Mouse (Mus musculus) cerebellum, adult 9-11 months (tissue): ENCODE data around the gene Rufy4.

Experiments used
- DNase-seq: peaks from one replicate; pipeline ENCODE4 v3.0.0; 2022

The Rufy4 gene

DNA sequence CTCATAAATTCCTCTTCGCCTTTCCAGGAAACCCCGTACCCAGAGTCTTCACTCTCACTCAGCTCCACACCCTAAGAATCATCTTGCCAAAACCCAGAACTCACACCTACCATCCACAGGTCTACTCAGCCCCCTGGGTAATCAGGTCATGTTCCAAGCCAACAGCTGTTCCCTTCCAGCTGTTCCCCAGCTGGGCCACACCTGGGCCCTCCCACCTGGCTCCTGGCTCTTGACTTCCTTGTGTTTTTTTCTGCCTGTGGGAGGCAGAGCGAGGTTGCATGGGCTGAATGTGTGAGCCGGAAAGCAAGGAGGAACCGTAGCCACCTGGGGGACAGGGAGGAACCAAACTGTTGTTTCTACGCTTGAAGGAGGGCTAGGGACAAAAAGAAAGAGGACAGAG, 19.1 kb upstream of the Rufy4 start:
- DNase-seq: no peak

DNA sequence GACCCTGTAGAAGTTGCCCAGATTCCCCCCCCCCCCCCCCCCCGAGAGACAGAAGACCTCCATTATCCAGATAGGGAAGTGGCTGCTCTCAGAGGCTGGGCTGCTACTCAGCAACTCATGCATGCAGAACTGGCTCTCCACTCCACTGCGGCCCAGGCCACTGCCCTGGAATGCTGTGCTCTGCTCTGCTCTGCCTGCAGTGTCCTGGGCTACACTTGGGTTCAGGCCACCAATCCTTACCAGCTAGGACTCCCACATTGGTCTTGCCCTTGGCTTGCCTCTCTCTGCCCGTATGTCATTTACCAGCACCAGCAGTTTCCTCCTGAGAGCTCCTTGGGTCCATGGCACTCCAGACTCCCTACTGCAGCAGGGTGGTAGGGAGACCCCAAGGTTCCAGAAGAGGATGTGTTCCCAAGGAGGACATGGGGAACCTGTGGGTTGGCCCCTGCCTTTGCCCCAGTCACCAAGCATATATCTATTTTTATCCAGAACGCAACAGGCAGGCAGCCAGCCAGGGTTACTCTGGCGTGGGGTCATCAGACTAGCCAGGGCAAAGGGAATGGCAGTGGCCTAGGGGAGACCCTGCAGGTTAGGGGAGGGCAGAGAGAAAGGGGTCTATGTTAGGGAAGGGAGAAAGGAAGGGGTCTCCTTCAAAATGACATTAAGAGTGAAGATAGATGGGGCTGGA, 17.3 kb upstream of the Rufy4 start:
- no peak for DNase-seq

GRCm38 (mm10) chr1:74109670-74110069, 15.7 kb upstream of the Rufy4 start:
- DNase-seq: no peak

- DNase-seq: no peak
Observed at GRCm38 (mm10) chr1:74110932-74111695, 14.2 kb upstream of the Rufy4 start.

DNA sequence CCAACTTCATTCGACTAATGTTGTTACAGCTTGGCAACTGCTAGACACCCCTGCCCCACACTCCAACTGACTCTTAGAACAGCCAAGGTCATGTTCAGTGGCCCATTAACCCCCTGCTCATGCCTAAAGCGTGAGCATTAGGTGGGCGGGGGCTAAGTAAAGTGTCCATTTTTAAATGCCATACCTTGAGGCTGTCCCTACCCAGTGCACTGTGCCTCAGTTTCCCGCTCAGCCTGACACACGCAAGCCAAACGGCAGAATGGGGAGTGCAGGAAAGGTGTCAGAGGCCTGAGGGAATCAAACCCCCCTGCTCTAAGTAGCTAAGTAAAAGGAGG, 13.7 kb upstream of the Rufy4 start:
- DNase-seq: no peak

DNA sequence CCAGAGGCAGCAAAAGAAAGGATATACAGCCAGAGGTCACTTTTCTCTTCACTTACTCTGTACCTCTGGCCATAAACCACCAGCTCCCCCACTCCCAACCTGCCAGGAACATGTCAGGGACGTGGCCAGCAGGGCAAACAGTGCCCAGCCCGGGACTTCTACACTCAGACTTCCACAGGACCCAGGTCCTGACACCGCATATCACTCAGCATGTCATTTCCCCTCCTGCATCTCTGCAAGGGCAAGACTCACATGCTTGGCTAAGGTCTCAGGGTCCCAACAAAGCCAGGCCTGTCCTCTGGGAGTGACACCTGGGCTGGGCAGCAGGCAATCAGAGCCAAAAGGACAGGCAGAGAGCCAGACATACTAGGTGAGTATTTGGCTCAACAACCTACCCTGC, 12.3 kb upstream of the Rufy4 start:
- DNase-seq: no peak

DNA sequence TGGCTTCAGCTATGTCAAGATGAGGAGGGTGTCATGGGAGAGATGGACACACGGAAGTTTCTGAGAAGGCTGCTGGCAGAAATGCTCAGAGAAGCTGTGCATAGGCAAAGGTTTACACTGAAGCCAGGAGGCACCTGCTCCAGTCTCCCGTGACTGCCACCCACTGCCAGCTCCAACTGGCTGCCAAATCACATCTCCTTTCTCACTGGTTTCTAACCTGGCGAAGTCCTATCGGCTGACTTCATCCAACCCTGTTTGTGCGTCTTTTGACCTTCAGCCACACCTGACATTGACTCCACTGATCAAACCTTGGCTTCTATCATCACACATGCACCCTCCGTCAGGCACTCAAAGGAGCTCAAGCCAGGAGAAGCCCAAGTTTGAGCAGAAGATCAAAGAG, 7.5 kb upstream of the Rufy4 start:
- DNase-seq: no peak

DNA sequence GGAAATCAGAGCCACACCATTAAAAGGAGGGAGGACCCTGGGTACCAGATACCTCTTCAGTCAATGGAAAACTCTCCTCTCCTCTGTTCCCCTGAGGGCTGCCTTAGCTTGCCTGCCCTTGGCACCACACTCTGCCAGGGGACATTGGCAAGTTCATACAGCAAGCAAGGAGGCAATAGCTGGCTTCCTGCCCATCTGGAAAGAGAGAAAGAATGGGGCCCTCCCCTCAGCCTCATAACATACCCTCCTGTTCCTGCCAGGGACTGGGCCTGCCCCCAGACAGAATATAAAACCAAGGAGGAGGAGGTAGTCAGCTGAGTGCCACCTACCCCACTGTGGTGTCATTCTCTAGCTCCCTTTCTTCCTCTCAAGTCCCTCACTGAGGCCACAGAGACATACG, 6.2 kb upstream of the Rufy4 start:
- DNase-seq: no peak

GRCm38 (mm10) chr1:74121138-74121537, 4.2 kb upstream of the Rufy4 start:
- DNase-seq: no peak

- no peak for DNase-seq
Observed at GRCm38 (mm10) chr1:74121821-74122576, 3.3 kb upstream of the Rufy4 start.

DNA sequence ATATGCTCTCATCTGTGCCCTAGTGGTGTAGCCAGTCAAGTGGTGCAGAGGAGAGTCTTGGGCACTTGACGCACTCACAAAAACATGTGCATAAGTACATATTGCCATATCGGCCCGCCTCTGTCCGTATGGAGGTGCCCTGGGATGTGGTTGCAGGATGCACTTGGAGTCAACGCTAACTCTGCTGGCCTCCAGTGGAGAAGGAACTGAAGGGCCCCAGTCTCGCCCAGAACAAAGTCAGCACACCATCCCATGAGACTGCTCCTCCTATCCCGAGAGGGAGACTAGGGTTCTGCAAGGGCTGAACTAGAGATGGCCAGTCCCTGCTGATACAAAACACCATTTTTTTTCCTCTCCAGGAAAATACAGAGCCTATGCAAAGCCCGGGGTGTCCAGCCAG, 2.1 kb upstream of the Rufy4 start:
- no peak for DNase-seq

DNA sequence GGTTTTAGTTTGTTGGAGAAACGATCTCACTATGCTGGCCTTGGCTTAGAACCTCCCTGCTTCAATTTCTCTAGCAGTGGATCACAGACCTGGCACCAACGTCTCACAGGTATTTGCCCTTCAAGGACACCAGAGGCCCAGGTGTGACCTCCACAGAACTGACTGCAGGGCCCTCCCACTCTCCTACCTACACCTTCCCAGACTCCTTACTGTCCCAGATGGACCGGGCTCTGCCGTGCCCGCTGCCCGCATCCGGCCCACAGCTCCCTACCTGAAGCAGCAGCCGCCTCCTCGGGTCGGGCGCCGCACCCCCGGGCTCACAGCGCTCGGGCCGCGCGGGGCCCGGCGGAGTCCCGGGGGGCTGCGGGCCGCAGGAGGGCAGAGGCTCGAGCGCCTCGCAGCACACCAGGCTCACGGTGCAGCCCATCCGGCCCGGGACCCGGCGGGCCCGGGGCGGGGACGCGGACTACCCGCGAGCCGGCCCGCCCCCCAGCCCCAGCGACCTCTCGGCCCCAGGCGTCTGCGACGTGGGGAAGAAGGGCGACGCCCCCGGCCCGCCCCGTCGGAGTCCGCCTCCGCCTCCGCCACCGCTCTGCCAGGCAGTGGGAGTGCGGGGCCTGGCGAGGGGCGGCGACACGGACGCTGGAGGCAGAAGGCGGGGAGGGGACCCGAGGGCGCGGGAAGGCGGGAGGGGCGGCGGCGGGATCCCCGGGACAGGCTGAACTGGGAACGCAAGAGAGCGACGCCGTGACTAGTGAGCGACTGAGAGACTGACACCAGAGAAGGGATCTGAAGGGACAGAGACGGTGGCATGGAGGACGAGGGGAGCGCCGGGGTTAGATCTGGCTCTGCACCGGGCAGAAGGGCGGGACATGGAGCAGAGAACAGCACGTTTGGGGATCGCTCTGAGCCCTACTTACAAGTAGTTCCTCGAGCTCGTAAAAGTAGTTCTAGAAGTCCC, 1.0 kb upstream of the Rufy4 start, which contains the start of gene Tns1:
TSS of gene Tns1 (minus strand) at position 429 of the 961 bp plus-strand sequence.
- no peak for DNase-seq

DNA sequence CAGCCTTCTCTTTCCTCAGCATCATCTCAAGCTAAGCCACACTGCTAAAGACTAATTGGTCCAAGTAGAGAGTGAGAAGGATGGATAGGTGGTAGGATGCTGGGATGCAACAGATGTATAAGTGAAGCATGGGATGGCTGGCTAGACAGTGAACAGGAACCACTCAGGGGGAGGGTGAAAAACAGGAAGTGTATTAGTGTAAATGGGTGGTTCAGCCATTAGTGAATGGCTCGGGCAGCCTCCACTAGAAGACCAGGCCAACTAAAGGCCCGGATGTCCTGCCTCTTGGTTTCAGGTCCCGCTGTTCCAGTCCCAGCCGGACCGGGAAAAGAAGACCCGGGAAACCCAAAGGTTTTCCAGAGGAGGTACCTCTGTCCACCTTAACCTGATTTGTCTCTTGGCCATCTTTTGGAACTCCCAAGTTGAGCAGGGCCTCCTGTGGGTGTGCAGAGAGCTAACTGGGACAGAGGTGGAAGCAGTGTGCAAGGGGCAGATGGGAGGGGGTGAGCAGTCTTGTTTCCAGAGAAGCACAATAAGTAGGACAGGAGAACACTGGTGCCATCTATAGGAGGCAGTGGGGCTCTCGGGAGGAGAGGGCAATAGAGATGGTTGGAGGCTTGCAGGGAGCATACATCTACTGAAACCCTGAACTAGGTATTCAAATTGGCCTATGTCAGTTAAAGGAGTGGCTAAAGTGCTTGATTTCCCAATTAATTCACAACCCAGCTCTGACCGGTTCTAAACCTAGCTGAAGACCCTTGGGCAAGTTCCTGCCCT, 5.7 kb downstream of the Rufy4 start:
- DNase-seq: no peak

GRCm38 (mm10) chr1:74132011-74132410, 6.7 kb downstream of the Rufy4 start:
- no peak for DNase-seq

- DNase-seq: peak; percentile 8
Observed at GRCm38 (mm10) chr1:74133954-74134353, 8.6 kb downstream of the Rufy4 start.

GRCm38 (mm10) chr1:74135326-74135950, 10.1 kb downstream of the Rufy4 start:
- no peak for DNase-seq

GRCm38 (mm10) chr1:74139415-74139814, 14.1 kb downstream of the Rufy4 start:
- no peak for DNase-seq

DNA sequence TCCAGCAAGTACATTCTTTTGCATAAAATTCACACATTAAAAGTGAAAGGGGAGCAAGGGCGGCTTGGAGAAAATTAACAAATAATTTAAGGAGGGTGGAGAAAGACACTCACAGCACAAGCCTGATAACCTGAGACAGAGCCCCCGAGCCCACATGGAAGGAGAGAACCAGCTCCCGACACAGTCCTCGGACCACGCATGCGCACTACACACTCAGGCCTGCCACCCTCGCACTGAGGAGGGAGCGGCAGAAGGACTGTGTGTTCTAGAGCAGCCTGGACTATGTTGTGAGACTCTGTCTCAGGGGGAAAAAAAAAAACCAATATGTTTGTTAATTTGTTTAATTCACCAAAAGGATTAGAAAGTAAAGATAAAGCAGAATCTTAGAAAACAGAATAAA, 16.4 kb downstream of the Rufy4 start:
- no peak for DNase-seq

DNA sequence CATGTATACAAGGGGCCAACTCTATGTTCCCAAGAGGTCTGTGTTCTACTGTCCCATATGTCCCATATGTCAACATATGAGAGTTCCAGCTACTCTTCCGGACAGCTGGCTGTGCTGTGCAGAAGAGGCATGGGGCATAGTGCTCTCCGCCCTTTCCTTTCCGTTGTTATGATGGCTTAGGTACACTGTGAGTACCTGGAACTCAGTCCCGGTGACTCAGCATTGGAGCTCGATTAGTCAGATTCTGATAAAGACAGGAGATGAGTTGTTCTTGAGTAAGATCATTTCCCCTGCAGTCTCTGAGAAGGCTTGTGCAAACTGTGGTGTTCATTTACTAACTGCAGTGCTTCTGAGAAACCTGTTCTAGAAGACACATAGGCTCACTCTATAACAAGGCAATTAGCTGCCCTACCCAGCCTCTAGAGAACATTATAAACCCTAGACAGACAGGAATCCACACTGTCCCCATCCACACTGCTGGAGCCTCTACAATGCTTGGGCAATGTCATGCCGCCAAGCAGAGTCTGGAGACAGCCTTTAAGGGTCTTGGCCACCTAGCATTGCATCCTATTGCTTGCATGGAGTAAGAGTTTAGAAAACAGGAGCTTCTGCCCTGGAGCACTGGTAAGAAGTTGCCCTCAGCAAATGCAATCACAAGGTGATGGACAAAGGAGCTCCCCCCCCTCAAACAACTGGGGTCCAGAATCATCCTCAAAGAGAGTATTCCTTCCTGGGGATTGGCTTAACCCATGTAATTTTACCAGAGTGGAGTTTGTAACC, 24.0 kb downstream of the Rufy4 start:
- no peak for DNase-seq

DNA sequence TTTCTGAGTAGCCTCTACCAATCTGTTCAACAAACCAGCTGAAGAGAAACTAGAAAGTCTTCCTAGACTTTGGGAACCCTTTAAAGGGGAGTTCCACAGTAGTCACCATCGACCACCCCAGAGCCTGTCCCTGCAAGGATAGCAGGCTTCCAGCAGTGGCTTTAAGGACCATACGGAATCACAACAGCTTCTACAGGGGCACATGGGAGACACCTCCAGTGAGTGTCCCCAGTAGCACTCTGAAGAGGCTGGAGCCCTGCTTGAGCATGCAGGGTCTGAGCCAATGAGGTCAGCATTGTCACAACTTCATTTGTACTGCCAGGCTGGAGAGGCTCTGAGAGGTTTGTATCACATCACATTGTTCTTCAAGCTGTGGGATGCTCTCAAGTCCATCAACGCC, 24.8 kb downstream of the Rufy4 start:
- DNase-seq: no peak

- DNase-seq: no peak
Observed at GRCm38 (mm10) chr1:74151091-74151490, 25.8 kb downstream of the Rufy4 start.
